Mouse (Mus musculus) activated CD4-positive, CD25-positive, alpha-beta regulatory T cell, adult 4 months (primary cell): ENCODE measurements around the gene Cep19. TPM values are rescaled to one million over a fixed set of nuclear protein-coding genes. Genes with fewer than 3 reads are reported as not detected.

Experiments used
- ATAC-seq: one replicate; pipeline ENCODE4 v1.8.0; 2017
- polyA plus RNA-seq, 2 experiments: library from polyadenylated mRNA; unstranded; fragments of 100-300 nt; shearing (Covaris generic); gene quantifications; one replicate each; pipeline ENCODE4 v1.2.1; 2017

The Cep19 gene
- polyA plus RNA-seq, 2 experiments from 2014 or later = 35.3 to 39.2 TPM

DNA sequence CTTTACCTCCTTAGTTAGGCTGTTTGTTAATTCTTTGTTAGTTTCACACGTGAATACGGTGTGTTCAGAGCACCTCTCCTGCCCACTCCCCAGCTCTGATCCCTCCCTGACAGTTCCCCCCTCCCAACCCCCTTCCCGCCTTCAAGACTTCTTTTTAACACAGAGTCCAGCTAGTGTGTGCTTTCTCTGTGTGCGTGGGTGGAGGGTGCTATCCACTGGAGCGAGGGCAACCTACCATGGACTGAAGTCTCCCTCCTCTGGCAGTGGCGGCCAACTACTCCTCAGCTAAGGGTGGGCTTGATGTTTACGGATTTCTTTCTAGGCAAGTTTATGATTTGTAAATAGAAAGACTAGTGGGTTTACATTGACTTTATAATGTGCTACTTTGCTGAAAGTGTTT, 8.6 kb downstream of the Cep19 start:
- ATAC-seq = peak; percentile 8

DNA sequence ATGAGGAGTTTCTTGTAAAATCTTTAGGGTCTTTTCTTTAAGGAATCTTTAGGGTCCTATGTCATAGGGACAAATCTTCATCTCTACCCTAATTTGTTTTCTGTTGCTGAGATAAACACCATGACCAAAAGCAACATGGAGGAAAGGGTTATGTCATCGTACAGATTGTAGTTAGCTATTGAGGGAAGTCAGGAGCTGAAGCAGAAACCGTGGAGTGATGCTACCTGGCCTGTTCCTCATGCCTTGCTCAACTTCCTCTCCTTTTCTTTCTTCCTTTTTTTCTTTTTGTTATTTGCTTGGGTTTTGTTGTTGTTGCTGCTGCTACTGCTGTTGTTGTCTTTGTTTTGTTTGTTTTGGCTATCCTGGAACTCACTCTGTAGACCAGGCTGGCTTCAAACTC, 9.0 kb downstream of the Cep19 start:
- ATAC-seq = no peak

DNA sequence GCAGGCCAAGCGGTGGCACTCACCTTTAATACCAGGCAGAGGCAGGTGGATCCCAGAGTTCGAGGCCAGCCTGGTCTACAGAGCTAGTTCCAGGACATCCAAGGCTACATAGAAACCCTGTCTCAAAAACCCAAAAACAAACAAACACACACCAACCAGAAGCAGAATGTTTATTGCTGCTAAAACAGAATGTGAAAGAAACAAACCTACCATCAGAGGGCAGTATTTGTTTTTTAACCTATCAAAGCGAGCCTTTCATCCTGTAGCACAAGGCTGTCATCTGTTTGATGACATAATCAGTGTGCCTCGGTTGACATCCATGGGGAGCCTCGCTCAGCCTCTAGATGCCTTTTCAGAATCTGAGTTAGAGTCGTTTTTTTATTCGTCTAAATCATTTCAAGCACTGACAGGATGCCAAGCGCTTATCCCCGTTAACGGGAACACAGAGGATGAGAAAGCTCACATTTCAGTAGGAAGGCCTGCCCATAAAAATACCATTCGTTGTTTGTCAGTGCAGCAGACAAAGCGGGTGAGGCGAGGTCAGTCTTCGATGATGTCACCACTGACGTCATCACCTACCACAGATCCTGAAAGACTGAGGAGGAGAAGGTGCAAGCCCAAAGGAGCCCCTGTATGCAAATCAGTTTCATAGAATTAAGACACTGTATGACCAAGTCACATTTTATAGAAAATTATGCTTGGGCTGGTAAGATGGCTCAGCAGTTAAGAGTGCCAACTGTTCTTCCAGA, 11.5 kb downstream of the Cep19 start:
- no peak for ATAC-seq

DNA sequence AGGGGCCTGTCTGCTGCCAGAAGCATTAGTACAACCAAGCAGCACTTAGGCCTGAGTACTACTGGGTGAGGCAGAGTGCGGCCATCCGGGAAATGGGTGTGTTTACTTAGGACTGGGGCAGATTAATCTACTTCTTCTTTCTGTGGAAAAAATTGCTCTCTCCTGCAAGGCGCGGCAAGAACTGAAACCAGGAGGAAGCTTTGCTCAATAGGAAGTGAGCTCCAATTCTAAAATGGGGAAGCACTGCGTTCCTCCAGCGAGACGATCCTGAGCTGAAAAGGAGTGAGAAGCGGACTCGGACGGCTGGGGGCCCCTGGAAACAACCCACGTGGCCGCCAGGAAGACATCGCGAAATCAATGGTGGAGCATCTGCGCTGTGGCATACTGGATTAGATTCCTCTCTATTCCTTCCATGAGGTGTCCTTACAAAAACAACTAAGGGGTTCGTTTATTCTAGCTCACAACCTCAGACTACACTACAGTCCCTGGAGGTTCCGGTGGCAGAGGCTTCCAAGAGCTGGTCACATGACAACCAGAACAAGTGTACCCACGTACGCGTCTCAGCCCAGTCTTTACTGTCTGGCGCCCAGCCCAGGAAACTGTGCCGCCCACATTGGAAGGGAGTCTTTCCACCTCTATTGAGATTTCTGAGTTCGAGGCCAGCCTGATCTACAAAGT, 14.1 kb downstream of the Cep19 start:
- peak; percentile 93 for ATAC-seq

DNA sequence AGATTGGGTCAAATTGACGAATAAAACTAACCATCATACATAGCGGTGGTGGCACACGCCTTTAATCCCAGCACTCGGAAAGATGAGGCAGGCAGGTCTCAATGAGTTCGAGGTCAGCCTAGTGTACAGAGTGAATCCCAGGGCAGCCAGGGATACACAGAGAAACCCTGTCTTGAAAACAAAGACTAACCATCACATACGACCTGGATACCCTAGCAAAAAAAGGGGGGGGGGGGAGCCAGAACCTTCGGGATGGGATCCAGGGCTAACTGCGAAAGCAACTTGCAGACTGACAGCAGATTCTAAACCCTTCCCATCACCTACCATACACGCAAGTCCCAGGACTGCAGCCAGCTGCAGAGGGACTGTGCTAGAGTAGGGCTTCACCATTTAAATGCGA, 14.8 kb downstream of the Cep19 start:
- no peak for ATAC-seq

DNA sequence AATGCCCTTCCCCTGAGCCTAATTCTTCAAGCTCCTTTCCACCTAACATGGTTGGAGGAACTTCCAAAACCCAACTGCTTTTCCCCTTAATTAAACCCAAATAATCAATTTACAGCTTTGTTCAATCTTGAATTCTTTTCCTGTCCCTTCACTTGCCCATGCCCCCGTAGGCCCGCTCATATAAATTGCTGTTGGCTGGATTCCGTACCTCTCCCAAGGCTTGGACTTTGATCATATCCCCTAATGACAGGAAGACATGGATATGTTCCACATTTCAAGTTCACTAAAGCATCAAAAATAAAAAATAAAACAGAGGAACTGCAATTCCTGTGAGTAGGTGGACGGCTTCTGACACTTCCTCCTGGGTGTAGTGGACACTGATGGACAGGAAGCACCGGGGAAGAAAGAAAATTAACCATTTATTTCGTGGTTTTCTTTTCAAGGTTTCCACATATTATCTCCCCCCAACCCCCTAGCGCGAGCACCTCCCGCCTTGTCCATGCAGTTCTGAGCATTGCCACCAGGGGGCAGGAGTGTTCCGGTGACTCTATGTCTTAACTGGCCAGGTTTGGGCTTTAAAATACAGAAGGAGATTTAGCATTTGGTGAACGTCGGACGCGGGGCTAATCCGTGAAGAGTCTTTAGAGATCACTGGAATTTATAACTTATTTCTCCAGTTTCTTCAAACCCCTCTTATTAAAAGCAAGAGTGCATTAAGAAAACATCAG, 15.5 kb downstream of the Cep19 start:
- no peak for ATAC-seq

DNA sequence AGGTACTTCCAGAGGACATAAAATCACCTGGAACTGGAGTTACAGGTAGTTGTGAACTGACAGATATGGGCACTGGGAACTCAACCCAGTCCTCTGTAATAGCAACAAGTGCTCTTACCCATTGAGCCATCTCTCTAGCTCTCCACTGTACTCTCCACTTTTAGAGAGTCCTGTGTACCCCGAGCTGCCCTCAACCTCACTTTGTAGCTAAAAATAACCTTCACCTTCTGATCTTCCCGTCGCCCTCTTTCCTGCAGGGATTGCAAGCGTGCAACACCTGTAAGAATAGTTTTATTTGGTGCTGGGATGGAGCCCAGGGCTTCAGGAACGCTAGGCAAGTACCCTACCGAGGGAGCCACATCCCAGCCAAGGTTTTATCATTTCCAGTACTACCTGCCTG, 16.2 kb downstream of the Cep19 start:
- no peak for ATAC-seq

DNA sequence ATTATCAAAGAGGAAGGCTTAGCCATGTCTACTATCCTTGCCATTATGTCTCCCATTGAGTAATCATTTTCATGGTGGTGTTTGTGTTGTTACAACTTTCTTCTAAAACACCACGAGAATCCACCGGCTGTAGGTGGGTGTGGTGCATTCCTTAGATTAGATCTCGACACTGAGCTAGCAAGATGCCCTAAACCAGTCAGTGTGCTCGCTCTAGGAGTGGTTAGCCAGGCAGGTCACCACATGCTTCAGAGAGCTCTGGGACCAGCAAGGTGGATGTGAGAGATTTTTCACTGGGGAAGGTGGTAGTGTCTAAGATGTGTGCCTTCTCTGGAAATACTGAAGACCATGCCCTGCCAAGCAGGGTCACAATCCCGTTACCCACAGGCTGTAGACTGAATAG, 16.6 kb downstream of the Cep19 start:
- no peak for ATAC-seq

DNA sequence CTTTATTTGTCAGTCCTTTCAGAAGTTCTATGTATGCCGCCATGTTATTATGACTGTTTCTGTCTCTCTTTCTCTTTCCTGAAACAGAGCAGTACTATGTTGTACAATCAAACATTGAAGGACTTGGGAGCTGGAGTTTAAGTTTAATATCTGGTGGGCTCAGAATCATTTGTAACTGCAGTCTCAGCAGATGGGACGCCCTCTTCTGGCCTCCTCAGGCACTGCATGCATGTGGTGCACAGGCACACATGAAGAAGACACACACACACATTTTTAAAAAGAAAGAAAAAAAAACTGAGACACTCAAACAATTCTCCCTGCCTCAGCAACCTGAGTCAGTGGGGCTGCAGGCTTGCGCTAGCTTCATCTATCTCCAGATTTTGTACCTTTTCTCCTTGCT, 20.9 kb downstream of the Cep19 start:
- ATAC-seq = no peak

DNA sequence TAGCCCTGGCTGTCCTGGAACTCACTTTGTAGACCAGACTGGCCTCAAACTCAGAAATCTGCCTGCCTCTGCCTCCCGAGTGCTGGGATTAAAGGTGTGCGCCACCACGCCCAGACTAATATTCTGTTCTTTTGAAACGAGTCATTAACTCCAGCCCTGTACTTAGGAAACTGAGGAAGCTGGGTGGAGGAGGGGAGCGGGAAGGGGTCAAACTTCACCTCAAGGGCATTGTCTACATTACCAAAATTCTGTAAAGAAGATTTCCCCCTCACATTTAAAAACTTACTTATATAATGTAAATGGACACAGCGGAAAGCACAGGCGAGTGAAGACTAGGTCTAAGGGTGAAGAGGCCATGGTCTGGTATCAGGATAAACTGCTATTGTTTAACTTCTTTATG, 24.4 kb downstream of the Cep19 start:
- no peak for ATAC-seq

DNA sequence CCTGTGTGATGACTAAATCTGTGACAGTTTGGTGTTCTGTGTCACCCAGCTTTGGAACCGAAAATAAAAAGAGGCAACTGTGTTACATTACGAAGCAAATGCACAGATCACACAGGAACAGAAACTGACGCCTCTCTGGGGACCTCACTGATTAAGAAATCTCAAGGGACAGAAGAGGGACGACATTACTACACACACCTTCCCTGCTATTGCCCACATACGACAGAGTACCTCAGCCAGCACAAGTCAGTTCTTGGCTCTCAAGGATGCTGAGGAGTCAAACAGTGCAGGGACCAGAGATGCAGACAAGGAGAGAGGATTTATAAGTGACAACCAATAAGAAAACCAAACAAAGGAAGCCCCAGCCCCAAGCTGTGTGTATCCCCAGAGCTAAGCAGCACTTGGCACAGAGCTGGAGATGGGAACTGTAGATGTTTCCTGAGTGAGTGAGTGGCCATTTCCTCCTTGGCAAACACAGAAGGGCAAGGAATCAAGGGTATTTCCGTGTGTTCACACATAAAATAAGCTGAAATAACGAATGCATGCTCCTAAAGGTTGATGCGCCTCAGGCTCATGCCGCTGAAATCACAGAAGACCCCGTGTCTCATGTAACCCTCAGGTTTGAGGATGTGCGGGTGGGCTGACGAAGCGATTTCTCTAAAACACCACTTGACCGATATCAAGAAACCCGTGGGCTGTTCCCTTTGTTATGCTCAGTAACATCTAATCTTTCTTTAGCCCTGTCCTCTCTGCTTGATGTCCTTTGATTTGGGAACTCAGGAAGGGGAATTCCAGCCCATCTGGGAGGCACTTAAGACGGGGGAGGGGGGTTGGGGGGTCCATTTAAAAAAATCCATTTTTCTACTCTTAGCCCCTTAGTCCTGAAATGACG, 25.1 kb downstream of the Cep19 start:
- ATAC-seq = peak; percentile 28

DNA sequence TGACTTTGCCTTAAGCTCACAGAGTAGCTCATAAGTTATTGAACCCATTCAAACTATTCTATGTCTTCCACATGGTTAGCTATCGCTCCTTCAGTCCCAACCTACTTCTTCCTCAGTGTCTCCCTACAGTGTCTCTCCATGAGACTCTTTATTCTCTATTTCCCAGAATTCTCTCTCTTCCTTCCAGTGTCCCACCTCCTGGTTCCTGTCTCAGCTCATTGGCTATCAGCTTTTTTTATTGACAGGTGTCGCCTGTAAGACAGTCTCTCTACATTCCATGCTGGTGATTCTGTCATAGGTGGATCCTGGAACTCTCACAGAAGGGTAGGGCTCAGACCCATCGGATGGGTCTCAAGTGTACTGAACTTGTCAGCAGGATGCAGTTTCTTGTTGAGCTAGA, 25.8 kb downstream of the Cep19 start:
- no peak for ATAC-seq

DNA sequence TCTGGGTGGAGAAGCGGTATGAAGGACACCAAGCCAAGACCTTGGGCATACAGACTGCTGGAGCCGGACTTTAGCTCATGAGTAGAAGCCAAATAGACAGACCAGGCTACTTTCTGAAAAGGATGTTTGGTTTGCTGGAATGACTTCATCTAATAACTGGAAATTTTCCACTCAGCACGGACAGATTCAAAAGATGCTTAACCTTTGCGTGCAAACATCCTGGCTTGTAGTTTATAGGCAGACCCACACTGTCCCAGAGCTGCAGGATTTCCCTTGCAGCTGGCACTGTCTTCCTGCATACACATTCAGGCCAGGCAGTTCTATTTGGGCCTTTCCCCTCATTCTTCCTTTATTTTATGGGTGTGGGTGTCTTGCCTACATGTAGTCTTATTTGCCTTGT, 27.4 kb downstream of the Cep19 start:
- no peak for ATAC-seq

DNA sequence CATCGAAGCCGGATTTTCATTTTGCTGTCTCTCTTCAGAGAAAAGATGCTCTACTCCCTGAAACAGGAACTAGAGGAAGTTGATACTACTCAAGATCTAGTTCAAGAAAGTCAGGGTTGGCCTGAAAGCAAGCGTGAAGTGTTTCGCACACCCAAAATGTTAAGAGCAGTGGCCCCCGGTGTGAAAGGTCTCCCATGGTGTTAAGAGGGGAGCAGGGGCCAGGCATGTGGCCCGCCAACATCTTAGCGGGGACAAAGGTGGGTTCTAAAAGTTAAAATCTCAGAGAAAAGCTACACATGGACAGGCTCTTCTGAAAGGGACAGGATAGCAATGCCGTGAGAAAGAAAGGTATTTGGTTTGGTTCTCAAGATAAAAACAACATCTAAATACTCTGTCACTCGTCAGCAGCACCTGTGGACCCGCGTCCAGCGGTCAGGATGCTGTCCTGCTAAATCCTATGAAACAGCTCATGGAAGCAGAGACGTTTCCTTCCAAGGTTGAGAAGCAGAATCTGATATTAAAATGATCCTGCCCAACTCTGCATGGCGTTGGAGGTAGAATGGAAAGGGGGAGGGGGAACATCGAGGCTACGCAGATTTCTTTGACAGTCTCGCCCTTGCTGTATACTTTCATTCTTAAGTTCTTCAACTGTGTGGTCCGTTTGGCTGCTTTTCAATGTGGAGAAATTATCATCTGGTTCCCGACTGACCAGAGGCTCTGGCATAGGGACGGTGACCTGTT, 30.0 kb downstream of the Cep19 start:
- ATAC-seq = peak; percentile 31

DNA sequence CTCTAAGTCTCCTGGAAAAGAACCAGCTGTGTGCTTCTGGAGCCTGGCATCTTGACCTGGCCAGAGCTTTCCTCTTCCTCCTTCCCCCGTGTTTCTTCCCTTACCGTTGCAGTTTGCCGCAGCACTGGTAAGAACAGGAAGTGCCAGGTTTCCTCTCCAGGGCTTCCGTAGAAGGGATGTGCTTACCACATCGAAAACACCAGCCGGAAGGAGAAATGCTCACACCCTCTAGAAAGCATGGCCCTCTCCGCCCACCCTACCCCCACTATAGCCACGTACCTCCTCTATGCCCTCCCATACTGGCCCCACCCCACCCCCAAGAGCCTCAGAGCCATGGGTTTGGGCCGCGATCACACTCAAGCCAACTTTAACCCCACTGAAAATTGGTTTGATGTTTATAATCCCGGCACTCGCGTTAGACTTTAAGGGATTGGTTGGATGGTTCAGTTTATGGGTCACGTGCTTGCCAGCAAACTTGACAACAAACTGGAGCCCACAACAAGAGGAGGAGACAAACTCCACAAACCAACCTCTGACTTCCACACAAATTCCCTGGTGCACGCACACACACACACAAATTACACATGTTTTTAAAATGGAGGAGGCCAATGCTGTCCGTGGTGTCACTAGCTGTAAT, 30.7 kb downstream of the Cep19 start:
- ATAC-seq = peak; percentile 94

DNA sequence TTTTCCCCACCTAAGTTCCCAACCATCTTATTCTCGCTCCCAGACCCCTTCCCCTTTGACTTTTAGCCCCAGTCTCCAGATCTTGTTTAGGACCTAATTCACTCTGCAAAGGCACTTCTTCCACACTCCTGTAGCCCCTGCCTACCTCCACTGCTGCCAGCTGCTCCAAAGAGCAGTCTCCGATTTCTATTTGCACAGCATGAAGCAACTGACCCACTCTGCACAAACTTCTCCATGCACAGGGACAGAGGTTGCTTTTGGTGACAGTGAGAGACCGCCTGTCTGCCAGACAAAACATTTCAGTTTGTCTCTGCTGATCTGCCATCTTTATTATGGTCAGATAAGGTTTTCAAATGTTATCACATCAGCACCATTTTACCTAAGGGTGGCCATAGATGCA, 33.5 kb downstream of the Cep19 start:
- ATAC-seq = no peak

DNA sequence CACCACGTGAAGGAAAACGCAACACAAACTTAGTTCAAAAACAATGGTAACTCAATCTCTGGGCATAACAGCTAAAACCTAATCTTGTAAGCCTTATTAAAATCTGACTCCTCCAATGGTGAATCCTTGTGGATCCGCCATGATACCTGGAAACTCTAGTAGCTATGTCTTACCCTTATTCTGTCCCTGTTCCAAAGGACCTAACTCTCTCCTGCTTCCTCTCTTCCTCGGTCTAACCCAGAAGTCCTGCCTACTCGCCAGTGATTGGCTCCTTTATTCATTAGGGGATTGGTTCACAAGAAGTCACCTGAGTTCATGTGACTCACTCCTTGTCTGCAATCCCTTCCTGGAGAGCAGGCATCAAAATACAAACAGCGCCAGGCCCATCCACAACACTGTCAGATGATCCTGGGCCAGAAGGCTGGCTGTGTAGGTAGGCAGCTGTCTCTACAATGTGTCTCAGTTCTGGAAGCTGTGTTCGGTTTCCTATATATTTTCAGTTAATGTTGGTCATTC, 36.3 kb downstream of the Cep19 start:
- ATAC-seq = no peak

DNA sequence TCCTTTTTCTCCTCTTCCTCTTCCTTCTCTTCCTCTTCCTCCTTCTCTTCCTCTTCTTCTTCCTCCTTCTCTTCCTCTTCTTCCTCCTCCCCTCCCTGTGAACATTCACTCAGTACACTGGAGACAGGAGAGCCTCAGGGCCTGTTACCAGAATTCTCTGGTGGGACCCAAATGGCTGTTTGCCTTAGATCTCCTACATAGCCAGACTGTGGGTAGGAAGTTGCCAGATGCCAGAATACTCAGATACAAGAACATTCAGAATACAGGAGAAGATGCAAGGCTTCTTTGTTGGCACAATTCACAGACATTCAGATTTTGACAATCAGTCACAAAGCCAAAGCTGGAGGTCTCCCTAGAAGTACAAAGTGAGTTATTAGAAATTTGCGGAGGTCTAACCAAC, 39.4 kb downstream of the Cep19 start:
- no peak for ATAC-seq

DNA sequence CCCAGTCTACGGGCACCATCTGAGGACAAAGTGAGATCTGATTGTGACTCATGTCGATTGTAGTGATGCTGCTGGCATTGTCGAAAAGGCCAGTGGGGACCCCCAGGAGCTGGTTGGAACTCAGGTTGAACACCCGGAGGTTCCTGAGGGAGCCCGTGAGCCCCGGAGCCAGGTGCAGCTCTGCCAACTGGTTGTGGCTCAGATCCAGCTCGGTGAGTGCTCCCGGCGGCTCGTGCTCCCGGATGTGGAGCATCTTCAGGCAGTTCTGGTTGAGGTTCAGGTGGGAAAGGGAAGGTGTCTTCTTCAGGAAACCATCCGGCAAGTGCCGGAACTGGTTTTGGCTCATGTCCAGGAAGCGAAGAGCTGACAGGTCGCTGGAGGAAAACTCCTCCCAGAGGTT, 44.2 kb downstream of the Cep19 start:
- ATAC-seq = no peak

DNA sequence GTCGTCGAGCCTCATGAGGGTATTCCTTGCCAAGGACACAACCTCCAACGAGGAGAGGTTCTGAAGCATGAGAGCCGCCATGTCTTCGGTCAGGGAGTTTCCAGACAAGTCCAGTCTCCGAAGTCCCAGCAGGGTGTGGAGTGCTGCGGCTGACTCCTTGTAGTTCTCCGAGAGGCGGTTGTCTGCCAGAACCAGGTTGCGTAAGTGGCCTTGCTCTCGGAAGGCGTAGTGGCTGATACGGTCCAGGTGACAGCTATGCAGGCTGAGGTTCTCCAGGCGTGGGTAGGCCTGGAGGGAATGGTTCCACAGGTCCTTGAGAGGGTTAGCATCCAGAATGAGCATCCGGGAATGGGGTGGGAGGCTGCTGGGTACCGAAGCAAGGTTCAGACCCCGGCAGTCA, 45.0 kb downstream of the Cep19 start:
- ATAC-seq = no peak

DNA sequence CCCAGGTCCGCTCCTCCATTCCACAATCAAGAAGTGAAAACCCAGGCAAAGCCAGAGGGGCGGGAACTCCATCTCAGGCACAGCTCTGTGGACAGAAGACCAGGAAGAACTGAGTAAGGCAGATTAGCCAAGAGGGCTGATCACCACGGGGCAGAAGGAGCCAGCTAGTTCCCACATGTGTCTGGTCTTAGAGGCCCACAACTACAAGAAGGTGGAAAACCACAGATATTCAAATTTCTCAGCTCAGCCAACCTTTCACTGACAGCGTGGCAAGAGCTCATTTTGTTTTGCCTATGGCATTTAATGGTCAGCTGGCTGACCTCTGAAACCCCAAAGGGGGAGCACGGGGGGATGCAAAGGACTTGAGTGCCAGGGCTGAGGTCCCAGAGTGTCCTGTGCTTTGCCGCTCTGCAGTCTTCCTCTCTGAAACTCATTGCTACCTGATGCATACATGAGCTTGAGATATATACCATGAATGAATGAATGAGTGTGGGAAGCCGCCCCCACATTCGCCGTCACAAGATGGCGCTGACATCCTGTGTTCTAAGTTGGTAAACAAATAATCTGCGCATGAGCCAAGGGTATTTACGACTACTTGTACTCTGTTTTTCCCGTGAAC, 48.1 kb downstream of the Cep19 start:
- ATAC-seq = no peak
